Mouse (Mus musculus) midbrain, postnatal 0 days (tissue): ENCODE results near the gene Mybpc2. TPM values are rescaled to one million over a fixed set of nuclear protein-coding genes. Genes with fewer than 3 reads are reported as not detected.

Experiments used
- ATAC-seq: fragments of 200-750 bp; cut with Nextera tagmentation; 2 replicates; pipeline ENCODE4 v1.8.0; 2017; ENCODE audit warnings: moderate number of reproducible peaks, mild to moderate bottlenecking, moderate TSS enrichment, moderate library complexity; ENCODE audit not compliant: low FRiP score
- DNase-seq: peaks from one replicate; pipeline ENCODE4 v3.0.0-alpha.2; 2015; ENCODE audit warnings: low spot score
- H3K27ac ChIP-seq: fragments of 300-500 bp; sonication (generic); 2 replicates; pipeline ENCODE4 v1.5.1; 2014; ENCODE audit warnings: low read depth, mild to moderate bottlenecking, low read length, mixed read lengths
- H3K27me3 ChIP-seq: fragments of 300-500 bp; sonication (generic); 2 replicates; pipeline ENCODE4 v1.6.1; 2014; ENCODE audit warnings: low read length, control low read depth, mixed read lengths; ENCODE audit not compliant: insufficient read depth
- H3K36me3 ChIP-seq: fragments of 300-500 bp; sonication (generic); 2 replicates; pipeline ENCODE4 v1.6.1; 2014; ENCODE audit warnings: low read length, control low read depth, mixed read lengths; ENCODE audit not compliant: insufficient read depth
- H3K4me1 ChIP-seq: fragments of 300-500 bp; sonication (generic); 2 replicates; pipeline ENCODE4 v1.6.1; 2014; ENCODE audit warnings: mild to moderate bottlenecking, control low read depth, antibody characterized with exemption, low read length, mixed read lengths; ENCODE audit not compliant: insufficient read depth
- H3K4me2 ChIP-seq: fragments of 300-500 bp; sonication (generic); 2 replicates; pipeline ENCODE4 v1.6.1; 2014; ENCODE audit warnings: low read depth, mild to moderate bottlenecking, low read length, mixed read lengths; ENCODE audit not compliant: poor library complexity, severe bottlenecking
- H3K4me3 ChIP-seq: fragments of 300-500 bp; sonication (generic); 2 replicates; pipeline ENCODE4 v1.5.1; 2014; ENCODE audit warnings: low read depth, mild to moderate bottlenecking, low read length, moderate library complexity
- H3K9ac ChIP-seq: fragments of 300-500 bp; sonication (generic); replicated peaks from 2 replicates; pipeline ENCODE4 v1.6.1; 2014; ENCODE audit warnings: mild to moderate bottlenecking, low read length, moderate library complexity, mixed read lengths; ENCODE audit not compliant: poor library complexity, severe bottlenecking
- H3K9me3 ChIP-seq: fragments of 300-500 bp; sonication (generic); 2 replicates; pipeline ENCODE4 v1.6.1; 2016; ENCODE audit warnings: low read length, control low read depth
- CTCF ChIP-seq: IDR thresholded peaks from 2 replicates; pipeline ENCODE4 v1.5.1; 2016; ENCODE audit warnings: antibody characterized with exemption, mild to moderate bottlenecking
- whole genome bisulfite sequencing: fragments of 180-500 bp; shearing (Covaris S2); extraction: QIAGEN DNeasy Blood & Tissue Kit; methylation state at CpG from one replicate; pipeline ENCODE4 v1.1.7; 2014; 5-methylcytosine and 5-hydroxymethylcytosine counted together
- polyA plus RNA-seq: library from polyadenylated mRNA; unstranded; fragments of >200 nt; fragmentation: Nextera tagmentation; extraction: Ambion mirVana; gene quantifications from 2 replicates; pipeline ENCODE4 v1.2.1, GENCODE M21; 2015
- total RNA-seq: library from RNA; depleted of rRNA; stranded (reverse); fragments of >200 nt; gene quantifications from 2 replicates; pipeline ENCODE4 v1.2.3, GENCODE M21; 2014

Gene Mybpc2
- total and polyA plus RNA-seq, 2 experiments from 2014 or later: 0.27 to 0.28 TPM

DNA sequence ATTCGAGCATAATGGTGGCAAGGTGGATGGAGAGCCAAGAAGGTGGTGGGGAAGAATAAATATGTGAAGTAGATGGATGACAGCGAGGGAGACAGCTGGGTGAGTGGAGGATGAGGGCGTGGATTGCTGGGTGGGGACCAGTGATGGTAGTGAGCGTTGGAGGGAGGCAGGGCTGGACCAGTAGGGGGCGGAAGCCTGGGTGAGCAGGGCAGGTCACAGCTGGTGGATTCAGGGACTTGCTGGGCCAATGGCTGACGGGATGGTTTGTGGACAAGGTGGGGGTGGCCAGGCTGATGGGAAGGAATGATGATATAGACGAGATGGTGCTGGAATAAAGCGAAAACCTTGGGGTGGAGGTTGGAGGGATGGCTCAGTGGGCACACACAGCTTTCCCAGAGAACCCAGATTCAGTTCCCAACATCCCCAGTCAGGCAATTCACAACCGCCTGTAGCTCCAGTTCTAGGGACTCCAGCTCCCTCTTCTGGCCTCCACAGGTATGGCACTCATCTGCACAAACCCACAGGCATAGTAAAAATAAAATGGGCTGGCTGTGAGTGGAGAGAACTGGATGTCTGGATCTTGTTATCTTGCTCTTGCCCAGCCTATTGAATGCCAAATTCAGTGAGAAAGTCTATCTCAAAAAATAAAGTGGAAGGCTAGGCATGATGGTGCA is 5.1 kb downstream of the Mybpc2 start:
- DNase-seq: no peak
- no peak overlapping the region for H3K27ac ChIP-seq
- H3K9me3 ChIP-seq: no peaks in the 10 kb centered on the region
- H3K4me2 ChIP-seq: no peak overlapping the region
- ATAC-seq: no peak
- H3K4me3 ChIP-seq: no peak overlapping the region
- 73% methylated on average over 9 of the region's 9 CpGs for WGBS
- peaks cover 4% of the 10 kb centered on the region; the same call in 1 of the 2 replicates for H3K4me1 ChIP-seq
- 0 out of 2 replicates have a peak, but pooled peaks cover 13% of the 10 kb centered on the region for H3K27me3 ChIP-seq
- no peak overlapping the region for H3K9ac ChIP-seq
- TF ChIP-seq CTCF: peak; percentile 35
- H3K36me3 ChIP-seq: no peaks in the 10 kb centered on the region

DNA sequence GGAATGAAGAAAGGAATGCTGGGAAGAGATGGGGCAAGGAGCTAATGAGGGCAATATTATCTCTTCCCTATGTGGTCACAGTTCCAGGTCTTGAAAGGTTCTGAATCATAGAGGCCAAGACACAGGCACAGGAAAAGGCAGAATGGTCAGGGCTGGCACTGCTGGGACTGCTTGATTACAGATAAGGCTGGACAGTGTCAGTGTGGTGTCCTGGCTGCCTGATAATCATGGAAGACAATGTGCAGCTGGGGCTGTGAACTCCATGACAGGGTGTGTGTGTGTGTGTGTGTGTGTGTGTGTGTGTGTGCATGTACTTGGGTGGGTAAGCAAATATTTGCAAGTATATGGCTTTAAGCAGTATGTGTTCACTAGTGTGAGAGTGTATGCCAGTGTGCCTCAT is 17.0 kb downstream of the Mybpc2 start:
- ATAC-seq (no peak), DNase-seq (no peak)
- TF ChIP-seq CTCF: no peak

DNA sequence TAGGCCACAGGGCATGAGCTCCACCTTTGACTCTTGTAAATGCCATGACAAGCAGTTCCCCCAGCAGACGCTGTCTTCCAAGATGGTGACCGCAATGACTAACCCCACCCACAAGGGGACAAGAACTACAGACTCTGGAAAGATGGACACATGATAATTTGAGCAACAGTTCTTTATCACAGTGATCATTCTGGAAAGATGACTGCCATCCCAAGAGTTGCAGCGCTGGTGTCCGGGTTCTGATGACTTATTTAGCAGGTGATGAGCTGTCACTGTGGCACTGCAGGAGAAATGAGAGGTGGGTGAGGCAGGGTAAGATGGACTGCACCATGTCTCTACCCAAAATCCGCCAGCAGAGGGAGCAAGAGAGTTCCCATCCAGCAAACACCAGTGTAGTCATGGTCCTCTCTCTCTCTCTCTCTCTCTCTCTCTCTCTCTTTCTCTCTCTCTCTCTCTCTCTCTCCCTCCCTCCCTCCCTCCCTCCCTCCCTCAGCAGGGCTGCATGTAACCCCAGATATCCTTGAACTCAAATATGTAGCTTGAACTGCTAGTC is 22.8 kb downstream of the Mybpc2 start:
- H3K9ac ChIP-seq: no peak overlapping the region
- H3K4me1 ChIP-seq: no peaks in the 10 kb centered on the region; the same call in 1 of the 2 replicates
- no peak overlapping the region for H3K4me2 ChIP-seq
- H3K9me3 ChIP-seq: no peaks in the 10 kb centered on the region
- H3K36me3 ChIP-seq: peaks cover 5% of the 10 kb centered on the region; the same call in 1 of the 2 replicates
- H3K27me3 ChIP-seq: no peaks in the 10 kb centered on the region
- no peak overlapping the region for H3K4me3 ChIP-seq
- no peak overlapping the region for H3K27ac ChIP-seq
- DNase-seq: peak; percentile 70
- peak; percentile 81 for TF ChIP-seq CTCF
- ATAC-seq: peak; percentile 52; the same call in 1 of the 2 replicates
- WGBS: 35% methylated on average over 5 of the region's 5 CpGs

More for the DNA sequence above, 17.0 kb downstream of the Mybpc2 start:
- no peaks in the 10 kb centered on the region for H3K36me3 ChIP-seq
- H3K4me3 ChIP-seq: no peak overlapping the region
- H3K9me3 ChIP-seq: no peaks in the 10 kb centered on the region
- H3K27ac ChIP-seq: no peak overlapping the region
- no peak overlapping the region for H3K9ac ChIP-seq
- no peak overlapping the region for H3K4me2 ChIP-seq
- H3K4me1 ChIP-seq: no peaks in the 10 kb centered on the region
- 0 out of 2 replicates have a peak, but pooled peaks cover 5% of the 10 kb centered on the region for H3K27me3 ChIP-seq

DNA sequence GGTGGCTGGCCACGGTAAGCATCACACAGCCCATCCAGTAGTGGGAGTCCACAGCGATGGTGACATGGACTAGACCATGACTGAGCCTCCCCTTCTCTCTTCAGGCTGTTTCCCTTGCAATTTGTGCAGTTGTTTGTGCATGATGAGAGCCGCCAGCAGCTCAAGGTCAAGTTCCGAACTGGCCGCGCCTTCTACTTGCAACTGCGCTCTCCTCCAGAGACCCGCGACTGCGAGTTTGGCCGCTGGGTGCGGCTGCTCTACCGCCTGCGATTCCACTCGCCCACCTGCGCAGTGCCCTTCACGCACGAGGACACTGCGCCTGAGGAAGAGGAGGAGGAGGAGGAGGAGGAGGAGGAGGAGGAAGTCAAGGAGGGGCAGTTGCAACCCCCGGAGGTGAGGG is 24.4 kb downstream of the Mybpc2 start:
- Histone ChIP-seq H3K27me3 (no peaks in the 10 kb centered on the region), H3K4me1 (peaks cover 7% of the 10 kb centered on the region), H3K9me3 (no peaks in the 10 kb centered on the region), H3K9ac (no peak overlapping the region), H3K36me3 (peaks cover 5% of the 10 kb centered on the region; the same call in 1 of the 2 replicates), H3K27ac (no peak overlapping the region), H3K4me2 (no peak overlapping the region), H3K4me3 (no peak overlapping the region)
- WGBS: 61% methylated on average over 19 of the region's 20 CpGs
- DNase-seq: no peak
- no peak for ATAC-seq
- TF ChIP-seq CTCF: no peak

DNA sequence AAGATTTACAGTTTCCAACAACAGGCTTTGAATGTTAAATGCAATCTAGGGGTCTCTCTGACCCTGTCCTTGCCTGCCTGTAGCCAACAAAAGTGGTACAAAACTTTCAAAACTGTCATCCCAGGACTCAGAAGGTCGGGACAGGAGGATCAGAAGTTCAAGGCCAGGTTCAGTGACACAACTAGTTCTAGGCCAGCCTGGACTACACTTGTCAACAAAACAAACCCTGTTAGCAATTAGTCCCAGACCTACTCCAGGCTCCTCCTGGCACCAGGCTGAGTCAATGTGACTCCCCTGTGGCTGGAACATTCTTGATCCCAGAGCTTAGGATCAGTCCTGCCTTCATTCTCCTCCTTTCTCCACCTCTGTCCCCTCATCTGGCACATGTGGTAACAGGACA is 25.5 kb downstream of the Mybpc2 start:
- H3K4me1 ChIP-seq: peaks cover 8% of the 10 kb centered on the region
- 79% methylated on average over 1 of the region's 1 CpGs for WGBS
- DNase-seq (no peak), ATAC-seq (no peak)
- H3K9me3 ChIP-seq: no peaks in the 10 kb centered on the region
- no peak overlapping the region for H3K4me2 ChIP-seq
- TF ChIP-seq CTCF: no peak
- no peak overlapping the region for H3K4me3 ChIP-seq
- H3K36me3 ChIP-seq: peaks cover 5% of the 10 kb centered on the region; the same call in 1 of the 2 replicates
- H3K27me3 ChIP-seq: no peaks in the 10 kb centered on the region
- H3K9ac ChIP-seq: no peak overlapping the region
- H3K27ac ChIP-seq: no peak overlapping the region

DNA sequence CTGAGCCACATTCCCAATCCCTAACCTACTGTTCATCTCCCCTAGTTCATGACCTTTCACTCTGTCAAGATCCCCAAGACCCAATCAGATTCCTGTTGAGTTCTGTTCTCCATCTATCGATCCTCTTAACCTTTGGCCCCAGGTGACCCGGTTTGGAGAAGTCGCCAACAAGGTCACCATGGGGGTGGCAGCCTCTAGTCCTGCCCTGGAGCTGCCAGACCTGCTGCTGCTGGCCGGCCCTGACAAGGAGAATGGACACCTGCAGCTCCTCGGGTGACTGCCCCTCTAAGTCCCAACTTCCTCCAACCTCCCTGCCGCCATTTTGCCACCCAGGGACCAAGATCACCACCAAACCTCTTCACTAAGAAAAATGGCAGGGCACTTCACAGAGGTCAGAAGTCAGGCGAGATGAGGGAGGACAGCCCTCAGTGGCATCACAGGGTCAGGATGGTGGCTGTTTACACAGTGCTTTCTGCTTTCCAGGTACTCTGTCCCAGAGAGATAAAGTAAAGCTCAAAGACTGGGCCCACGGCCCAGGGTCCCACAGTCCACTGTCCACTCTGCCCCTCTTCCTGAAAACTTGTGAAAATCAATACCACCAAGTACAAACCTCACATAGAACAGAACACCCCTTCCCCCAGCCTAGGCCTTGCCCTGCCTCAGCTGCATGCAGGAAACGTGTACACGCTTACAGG is 26.9 kb downstream of the Mybpc2 start:
- DNase-seq: no peak
- peak overlapping the region; percentile 70 for H3K4me3 ChIP-seq
- H3K4me2 ChIP-seq: peak overlapping the region; percentile 91
- no peaks in the 10 kb centered on the region for H3K27me3 ChIP-seq
- peaks cover 8% of the 10 kb centered on the region; the same call in 1 of the 2 replicates for H3K36me3 ChIP-seq
- no peak for ATAC-seq
- WGBS: 90% methylated on average over 10 of the region's 10 CpGs
- peaks cover 8% of the 10 kb centered on the region for H3K4me1 ChIP-seq
- H3K9me3 ChIP-seq: no peaks in the 10 kb centered on the region
- peak overlapping the region; percentile 91; the same call in 1 of the 2 replicates for H3K9ac ChIP-seq
- TF ChIP-seq CTCF: no peak
- no peak overlapping the region; the same call in 1 of the 2 replicates for H3K27ac ChIP-seq
